Mouse (Mus musculus): ENCODE results near the gene Gm1113.

Gm1113 gene

DNA sequence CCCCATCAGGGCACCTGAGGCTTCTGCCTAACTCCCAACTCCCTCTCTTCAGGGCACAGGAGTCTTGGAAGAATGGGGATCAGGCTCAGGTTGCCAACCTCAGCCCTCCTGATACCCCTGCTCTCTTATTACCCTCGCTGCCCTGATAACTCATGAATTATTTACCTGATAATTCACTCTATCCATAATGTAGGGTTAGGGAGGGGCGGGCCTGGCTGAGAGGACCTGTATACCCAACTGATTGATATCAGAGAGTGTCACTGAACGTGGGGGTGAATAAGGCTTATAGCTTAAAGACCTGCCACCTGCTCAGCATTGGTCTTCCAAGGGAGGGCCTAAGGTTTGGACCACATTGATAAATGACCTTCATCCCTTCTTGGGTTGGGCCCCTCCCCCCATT is at the start of gene Gm1113:
Gene Gm1113 (minus strand): TSS at position 101 of the 400 bp plus-strand sequence.
- no peak for DNase-seq (ENCODE audit: low read depth, low spot score)

DNA sequence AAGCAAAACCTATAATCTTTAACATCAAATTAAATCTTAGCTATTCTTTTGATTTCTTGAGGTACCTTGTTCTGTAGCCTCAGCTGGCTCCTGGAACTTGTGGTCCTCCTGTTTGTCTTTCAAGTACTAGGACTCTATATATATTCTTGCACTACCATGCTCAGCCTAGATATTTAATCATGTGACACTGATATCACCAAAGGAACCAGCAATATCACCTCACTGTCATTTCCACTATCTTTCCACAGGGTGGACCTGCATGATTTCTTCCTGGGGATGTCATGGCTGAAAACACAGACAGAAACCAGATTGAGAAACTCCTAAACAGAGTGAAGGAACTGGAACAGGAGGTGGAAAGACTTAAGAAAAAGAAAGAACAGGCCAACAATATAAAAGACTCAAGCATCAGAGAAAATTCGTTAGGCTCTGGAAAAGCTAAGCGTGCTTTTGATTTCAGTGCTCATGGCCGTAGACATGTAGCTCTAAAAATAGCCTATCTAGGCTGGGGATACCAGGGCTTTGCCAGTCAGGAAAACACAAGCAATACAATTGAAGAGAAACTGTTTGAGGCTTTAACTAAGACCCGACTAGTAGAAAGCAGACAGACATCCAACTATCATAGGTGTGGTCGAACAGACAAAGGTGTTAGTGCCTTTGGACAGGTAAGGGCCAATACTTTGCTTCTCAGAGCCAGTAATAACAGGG is 46.6 kb upstream of the Gm1113 start:
- no peak for DNase-seq (ENCODE audit: low read depth, low spot score)

DNA sequence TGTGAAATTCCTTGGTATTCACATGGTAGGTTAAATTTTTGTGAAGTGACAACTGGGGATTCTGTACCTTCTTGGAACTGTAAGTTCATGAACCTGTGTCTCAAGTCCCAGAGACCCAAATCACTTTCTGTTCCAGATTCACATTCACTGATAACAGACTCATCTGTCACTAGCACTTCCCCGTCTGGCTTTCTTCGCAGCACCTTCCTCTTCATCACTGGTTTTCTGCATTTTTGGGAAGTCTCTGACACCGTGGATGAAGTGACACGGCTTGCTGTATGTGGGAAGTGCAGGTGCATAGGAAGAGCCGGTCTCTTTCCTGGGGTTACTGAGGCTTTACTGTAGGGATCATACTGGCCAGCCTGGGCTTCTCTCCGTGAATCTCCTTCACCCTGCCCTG is 43.5 kb upstream of the Gm1113 start:
- DNase-seq (ENCODE audit: low read depth, low spot score): no peak

DNA sequence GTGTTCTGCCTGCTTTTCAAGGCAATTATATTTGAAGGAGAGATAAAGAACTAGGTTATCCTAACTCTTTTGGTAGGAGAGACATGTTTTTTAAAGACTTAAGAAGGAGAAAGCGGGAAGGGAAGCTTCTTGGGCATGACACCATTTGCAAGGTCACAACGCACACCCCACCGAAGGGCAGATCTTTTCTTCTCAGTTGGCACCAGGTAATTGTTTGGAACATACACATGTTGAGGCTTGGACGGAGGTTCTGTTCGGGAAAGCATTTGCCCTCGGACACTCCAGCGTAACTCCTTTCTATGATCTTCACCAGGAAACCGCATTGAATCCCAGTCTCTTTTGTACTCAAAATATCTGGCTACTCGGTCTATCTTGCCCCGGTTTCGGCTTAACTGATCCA is 43.0 kb upstream of the Gm1113 start:
- DNase-seq (ENCODE audit: low read depth, low spot score): no peak

DNA sequence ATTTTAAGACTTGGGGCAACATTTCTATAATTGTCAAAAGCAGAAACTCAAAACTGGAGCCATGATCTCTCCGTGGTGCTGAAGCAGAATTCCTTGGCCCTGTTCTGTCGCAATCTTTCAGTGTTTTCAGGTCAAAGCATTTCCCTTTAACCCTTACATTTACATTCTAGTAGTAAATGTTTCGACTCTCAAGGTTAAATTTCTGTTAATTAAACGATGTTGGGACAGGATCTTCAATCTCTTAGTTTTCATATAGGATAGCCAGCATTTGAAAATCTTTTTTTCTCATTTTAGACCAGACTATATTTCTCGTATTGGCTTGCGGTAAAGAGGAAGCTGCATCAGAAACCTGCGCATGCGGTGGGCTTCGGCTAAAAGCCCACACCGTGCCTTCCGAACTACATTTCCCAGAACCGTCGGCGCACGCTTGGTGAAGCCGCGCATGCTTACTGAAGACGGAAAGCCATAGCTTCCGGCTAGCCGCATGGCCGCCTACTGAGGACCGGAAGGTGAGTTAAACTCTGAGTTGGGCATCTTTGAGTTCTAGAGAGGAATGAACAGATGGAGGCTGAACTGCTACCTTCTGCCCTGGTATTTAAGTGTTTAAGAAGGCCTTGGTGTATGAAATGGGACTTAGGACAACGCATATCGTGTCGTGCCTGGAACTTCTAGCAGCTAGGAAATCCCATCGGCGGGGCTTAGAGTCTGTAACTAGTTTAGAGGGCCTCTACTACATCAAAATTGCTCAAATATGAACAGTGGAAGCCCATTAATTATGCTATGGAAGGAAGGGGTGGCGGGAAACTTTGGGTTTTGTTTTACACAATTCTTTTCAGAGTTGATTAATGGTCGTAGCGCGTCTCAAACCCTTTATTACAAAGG is 41.2 kb upstream of the Gm1113 start:
- peak; percentile 87 for DNase-seq (ENCODE audit: low read depth, low spot score)

DNA sequence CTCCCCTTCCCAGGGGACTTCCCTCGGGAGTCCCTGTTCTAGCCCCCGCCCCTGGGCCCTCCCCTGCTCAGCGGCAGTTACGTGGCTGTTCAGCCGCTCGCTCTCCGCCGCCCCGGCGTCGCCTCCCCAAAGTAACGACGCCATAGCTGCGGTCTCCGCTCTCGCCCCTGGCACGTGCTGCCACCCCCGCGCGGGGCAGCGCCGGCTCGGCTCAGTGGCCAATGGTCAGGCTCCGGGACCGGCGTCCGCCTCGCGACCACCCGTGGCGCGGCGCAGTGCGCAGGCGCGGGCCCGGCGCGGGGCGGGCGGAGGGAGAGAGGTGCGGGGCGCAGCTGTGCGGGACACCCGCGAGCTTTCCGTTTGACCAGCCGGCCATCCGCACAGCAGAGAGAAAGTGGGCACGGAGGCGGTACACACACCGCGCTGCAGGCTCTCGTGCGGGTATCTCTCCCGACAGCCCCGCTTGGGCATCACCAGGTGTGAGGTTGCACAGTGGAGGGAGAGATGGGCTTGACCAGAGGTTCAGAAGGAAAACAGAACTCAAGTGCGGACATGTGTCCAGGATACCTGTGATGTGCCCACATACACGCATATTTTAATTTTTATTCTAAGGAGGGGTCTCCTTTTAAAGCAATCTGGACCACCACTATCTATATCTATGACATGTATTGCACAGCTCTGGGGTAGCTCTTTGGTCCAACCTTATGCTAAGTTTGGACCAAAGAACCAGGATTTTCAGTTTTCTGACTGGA is 40.4 kb upstream of the Gm1113 start, which contains the start of the genes Ddx25 and Pus3:
Gene Ddx25 (minus strand): TSS at position 272 of the 752 bp plus-strand sequence.
Gene Pus3 (plus strand): TSS at position 339 of the 752 bp plus-strand sequence.
- DNase-seq (ENCODE audit: low read depth, low spot score): peak; percentile 56

DNA sequence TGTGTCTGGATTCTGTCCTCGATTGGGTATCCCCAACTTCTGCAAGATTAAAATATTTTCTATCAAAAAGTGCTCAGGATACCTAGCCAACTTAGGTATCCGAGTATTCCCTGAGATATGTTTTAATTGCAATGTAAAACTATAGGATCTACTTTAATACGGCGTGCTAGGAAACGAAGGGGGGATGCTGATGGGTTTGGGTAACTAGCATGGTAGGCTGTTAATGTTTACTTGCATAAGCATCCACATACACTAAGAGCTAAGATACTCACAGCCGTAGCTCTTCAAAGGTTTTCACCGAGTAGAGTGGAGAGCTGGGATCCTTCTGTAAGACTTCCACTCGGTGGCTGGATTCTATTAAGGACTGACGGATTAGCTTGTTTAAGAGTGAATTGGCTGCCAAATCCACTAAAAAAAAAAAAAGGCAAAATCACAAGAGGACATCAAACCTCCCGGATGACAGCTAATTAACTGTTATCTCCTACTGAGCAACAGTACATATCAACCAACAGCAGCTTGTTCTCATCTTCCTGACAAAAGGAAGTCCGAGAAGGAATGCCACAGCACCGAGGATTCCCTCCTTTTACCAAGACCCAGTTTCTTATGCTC is 38.5 kb upstream of the Gm1113 start:
- no peak for DNase-seq (ENCODE audit: low read depth, low spot score)

DNA sequence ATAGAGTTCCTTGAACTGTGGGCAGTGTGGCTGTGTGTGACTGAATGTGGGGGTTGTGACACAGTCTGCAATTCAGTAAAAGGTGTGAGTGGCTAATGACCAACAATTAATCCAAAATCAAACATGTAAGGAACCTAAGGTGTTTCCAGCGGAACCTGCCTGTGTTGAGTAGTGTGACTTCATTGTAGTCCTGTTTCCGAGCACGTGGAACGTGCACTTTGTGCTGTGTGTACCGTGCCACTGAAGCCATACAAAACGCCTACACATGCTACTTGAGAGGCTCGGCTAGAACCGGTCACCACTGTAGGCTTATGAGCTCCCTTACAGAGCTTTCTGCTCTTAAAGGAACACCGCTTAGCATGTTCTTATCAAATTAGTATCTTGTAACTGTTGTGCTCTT is 30.4 kb upstream of the Gm1113 start:
- DNase-seq (ENCODE audit: low read depth, low spot score): no peak

DNA sequence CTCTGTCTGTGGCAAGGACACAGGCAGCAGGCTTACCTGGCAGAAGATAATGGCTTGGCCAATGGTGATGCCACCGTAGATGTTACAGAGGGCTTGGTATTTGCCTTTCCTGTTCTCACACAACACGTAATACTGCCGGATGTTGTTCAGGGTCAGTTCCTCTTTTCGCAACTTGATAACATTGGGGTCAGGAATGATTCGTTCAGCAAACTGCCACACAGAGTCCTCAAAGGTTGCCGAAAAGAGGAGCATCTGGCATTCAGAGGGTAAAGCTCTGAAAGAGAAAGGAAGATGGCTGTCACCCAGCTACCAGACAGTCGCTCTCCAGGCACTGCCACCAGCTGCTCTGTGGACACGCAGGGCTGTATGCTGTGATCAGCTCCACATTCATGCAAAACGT is 28.7 kb upstream of the Gm1113 start:
- no peak for DNase-seq (ENCODE audit: low read depth, low spot score)

DNA sequence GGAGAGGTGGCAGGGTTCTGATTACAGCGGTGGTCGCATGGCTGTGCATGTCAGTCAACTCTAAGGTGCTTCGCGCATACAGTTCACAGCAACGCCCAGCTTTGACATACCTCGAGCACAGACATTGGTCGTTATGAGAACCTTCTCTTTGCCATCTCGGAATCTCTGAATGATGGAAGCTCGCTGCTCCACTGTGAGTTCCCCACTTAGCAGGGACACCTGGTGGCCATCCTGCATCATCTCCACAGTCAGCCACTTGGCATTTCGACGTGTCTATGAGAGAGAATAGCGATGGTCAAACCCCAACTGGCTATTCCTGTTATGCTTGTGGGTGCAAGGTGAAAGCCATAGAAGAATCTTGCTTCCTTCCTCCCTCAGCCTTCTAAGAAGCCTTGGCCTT is 27.6 kb upstream of the Gm1113 start:
- no peak for DNase-seq (ENCODE audit: low read depth, low spot score)

DNA sequence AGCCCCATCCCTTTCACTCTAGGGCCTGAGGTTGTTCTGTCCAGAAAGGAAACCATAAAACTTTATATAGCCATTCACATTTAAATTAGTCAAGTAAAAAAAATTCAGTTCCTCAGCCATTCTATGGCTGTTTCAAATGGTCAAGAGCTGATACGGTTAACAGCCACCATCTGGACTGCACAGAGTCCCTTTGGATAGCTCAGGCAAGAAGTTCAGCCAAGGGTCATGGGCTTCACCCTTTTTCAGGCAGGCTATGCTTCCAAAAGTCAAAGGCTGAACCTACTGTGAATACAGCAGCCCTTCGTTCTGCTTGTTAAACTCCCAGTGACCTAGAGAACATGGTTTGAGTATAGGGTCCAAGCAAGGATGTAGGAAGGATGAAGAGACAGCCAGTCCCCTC is 26.6 kb upstream of the Gm1113 start:
- DNase-seq (ENCODE audit: low read depth, low spot score): no peak

DNA sequence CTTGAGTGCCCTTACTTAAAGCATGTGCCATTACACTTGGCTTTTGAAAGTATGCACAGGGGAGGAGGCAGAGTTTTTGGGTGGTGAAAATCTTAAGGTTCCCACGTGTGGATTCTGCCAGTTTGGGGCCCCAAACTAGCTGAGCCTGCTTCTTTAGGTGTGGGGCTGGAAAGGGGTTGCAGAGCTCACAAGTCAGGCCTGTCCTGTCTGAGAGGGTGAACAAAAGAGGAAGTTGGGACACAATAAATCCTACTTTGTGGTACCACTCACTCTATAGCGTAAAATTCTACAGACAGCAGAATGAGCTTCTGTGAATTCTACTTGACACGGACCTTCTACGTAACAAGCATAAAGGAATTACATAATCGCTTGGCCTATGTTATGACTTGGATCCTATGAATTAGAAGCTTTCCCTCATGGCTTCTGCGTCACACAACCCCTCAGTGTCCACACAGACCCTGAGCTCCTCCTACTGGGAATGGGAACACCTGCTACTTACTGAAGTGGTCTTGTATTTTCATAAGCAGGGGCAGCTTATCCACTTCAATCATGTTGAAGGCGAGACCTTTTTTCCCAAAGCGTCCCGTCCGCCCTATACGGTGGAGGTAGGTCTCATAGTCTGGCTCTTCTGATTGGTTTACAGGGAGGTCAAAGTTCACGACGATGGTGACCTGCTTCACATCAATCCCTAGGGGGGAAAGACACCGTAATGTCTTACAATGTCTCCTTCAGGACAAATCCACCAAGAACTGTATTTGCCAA is 25.2 kb upstream of the Gm1113 start:
- DNase-seq (ENCODE audit: low read depth, low spot score): no peak

DNA sequence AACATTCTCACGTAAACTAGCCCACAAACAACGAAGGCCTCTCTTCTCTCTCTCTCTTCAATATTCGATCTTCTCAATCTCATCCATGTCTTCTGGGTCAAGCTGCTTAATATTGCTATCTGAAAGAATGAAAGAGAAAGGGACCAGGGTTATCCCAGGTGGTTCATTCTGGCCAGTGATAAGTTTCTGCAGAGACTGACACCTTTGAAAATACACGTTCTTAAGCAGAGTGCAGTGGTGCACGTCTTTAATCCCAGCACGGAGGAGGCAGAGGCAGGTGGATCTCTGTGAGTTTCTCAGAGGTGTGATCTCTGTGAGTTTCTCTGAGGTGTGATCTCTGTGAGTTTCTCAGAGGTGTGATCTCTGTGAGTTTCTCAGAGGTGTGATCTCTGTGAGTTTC is 23.9 kb upstream of the Gm1113 start:
- no peak for DNase-seq (ENCODE audit: low read depth, low spot score)

DNA sequence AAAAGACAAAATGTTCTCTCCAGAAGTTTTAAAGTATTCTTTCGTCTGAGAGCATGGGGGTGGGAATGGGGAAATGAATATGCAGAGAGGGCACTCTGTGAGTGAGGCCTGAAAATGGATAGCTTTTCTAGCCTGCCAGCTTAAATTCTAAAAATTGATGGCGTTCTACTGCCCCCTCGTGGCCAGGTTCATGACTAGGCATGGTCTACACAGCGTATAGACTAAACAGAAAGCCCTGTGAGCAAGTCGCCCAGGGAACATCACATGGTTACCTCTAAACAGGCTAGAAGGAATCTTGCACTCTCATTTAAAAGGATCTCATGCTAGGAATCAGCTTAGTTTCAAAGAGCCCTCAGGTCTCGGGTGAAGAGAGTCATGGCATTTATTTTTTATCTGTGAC is 23.4 kb upstream of the Gm1113 start:
- peak; percentile 69 for DNase-seq (ENCODE audit: low read depth, low spot score)

DNA sequence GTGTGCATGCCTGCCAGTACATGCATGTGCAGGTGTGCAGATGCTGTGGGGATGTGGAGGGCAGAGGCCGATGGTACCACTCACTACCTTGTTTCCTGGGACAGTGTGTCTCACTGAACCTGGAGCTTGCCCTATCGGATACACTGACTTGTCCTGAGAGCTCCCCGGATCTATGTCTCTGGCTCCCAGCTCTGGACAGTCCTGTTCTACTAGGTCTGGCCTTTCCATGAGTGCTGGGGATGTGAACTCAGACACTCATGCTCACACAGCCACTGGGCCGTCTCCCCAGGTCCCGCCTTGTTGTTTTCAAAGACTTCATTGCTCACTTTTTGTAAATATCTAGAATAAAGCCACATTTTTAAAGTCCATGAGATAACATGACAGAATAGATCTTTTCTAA is 23.0 kb upstream of the Gm1113 start:
- no peak for DNase-seq (ENCODE audit: low read depth, low spot score)

DNA sequence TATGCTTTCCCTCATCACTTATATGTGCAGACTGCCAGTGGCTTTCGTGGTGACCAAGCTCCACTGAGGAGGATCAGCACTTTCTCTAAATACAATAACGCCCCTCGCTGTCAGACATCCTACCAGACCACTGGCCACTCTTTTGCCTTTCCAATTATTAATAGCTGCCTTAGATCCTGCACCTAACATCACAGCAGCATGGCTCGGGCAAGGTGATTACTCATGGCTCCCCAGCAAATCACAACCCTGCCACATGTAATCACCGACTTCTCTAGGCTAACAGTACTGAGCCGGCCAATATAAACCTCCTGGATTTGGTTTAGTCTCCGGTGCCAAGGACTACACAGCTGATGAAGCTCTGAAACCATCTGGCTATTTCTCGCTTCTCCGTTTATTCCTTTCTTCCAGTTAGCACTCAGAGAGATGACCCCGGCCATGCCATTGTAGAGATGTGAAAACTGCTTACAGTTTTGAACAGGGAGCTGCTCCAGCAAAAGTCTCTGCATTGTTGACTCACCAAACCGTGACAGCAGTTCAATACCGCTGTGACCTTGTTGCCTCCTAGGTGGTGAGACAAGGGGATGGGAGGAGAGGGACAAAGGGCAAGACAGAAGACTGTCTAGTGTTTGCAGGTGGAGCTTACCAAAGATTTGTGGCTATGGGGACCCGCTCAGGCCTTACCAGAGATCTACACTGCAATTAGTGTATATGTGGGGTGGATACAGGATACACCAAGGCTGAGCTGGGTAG is 21.1 kb upstream of the Gm1113 start:
- DNase-seq (ENCODE audit: low read depth, low spot score): no peak

DNA sequence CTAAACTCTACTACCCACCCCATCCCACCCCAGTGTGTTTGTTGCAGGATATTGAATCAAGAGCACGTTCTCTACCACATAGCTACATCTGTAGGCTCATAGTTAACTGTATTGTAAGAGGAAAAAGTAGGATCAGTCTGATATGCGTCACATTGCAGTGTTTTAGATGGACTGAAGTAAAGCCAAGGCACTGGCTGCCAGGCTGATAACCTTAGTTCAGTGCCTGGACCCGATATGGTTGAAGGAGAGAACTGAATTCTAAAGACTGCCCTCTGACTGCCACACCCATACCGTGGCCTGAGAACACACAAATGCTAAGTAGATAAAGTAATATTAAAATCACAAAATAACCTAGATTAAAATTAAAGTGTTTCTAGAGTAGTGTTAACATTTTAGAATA is 17.8 kb upstream of the Gm1113 start:
- no peak for DNase-seq (ENCODE audit: low read depth, low spot score)

DNA sequence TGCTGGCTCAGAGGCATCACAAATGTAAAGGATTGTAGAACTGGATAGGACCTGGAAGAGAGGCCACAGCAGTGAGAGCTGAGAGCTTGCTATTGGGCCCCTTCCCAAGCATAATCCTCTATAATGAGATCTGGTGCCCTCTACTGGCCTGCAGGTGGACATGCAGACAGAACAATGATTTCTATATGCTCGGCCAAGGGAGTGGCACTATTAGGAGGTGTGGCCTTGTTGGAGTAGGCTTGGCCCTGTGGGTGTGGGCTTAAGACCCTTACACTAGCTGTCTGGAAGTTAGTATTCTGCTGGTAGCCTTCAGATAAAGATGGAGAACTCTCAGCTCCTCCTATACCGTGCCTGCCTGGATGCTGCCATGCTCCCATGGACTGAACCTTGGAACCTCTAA is 17.0 kb upstream of the Gm1113 start:
- DNase-seq (ENCODE audit: low read depth, low spot score): peak; percentile 66

DNA sequence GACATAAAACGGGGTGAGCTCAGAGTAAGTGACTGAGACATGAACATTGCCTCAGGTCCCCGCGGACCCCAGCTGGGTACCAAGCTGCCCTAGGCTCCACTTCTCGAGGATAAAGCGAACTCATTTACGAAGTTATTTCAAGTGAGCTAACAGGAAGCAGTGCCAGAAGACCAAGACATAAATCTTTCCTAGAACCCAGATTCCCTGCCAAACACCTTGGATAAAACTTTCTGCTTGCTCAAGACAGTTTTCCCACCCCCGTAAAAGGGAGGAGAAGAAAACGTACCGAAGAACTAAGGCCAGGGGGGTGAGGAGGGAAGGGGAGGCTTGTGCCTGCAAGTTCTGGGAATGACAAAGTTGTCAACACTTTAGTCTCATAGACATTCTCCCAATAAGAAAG is 15.2 kb upstream of the Gm1113 start:
- DNase-seq (ENCODE audit: low read depth, low spot score): no peak

DNA sequence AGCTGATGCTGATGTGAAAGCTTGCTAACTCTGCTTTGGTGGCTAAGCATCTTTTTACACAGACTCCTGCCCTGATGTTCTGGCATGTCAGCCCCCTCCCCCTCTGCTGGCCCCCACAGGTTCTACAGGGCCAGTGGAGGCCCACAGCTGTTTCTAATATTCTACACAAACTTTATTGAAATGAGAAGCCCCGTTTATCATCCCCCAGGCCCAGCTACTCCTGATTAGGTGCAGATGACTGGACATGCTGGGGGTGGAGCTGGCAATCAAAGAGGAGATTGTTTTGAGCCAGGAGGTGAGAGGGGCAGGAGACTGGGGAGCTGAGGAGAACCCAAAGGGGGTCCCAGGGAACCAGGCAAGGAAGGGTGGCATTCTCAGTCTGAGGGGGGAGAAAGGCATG is 11.7 kb upstream of the Gm1113 start:
- no peak for DNase-seq (ENCODE audit: low read depth, low spot score)
